ENCODE assay signal across 10 mouse cellular contexts in the genomic region with DNA sequence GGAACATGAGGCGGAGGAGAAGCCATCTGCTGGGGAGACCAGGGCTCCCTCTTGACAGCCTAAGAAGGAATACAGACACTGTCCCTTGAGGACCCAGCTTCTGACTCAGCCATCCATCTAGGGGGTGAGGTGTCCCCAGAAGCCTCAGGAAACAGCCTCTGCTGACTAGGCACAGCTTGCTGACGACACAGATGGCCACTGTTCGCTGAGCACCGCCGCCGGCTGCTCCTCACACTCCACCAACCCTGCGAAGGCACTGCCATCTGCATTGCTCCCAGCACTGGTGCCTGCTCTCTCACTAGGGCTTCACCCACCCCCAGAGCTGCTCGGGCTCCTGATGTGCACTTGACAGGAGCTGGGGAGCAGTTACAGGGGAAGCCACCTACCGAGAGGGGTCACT. TPM values are rescaled to one million over a fixed set of nuclear protein-coding genes. Genes with fewer than 3 reads are reported as not detected.
A peak's percentile ranks its signal among the peaks of the same experiment; 100 is the strongest.
DNase-seq lines count a peak whose midpoint lies in the region; ATAC-seq lines count a peak whose summit lies in the region.
"Had no signal": no experiment of that assay in that cellular context is flagged by ENCODE, and none has a peak within 500 bp of the region (broad histone marks: within the 10 kb centered on the region; RNA-seq: fewer than 3 reads in every experiment).

No protein-coding gene starts in this region.

- 54% methylated on average over 9 of the region's 9 CpGs for WGBS in forebrain, embryonic 13.5 days
- WGBS in forebrain, embryonic 11.5 days: 64% methylated on average over 9 of the region's 9 CpGs
- WGBS in neural tube, embryonic 14.5 days: 55% methylated on average over 9 of the region's 9 CpGs

- H3K4me2 ChIP-seq in forebrain, embryonic 13.5 days: no peak overlapping the region
- no peak overlapping the region for H3K4me2 ChIP-seq in forebrain, embryonic 11.5 days (ENCODE audit: low read depth, low read length, severe bottlenecking)
- H3K4me2 ChIP-seq in neural tube, embryonic 14.5 days (ENCODE audit: low read depth, low read length): no peak overlapping the region
- H3K4me2 ChIP-seq: embryonic facial prominence, embryonic 12.5 days; midbrain, embryonic 11.5 days had no signal

- peak; percentile 82 for ATAC-seq in forebrain, embryonic 13.5 days
- ATAC-seq in forebrain, embryonic 11.5 days (replicated peaks; ENCODE audit: low FRiP score): no peak
- peak; percentile 55; the same call in 1 of the 2 replicates for ATAC-seq in neural tube, embryonic 14.5 days (ENCODE audit: low read depth)
- no peak for ATAC-seq in megakaryocyte, adult 5-6 weeks (ENCODE audit: poor library complexity, severe bottlenecking)

- no peak overlapping the region for H3K4me3 ChIP-seq in forebrain, embryonic 13.5 days
- no peak overlapping the region for H3K4me3 ChIP-seq in forebrain, embryonic 11.5 days (ENCODE audit: low read depth, low read length)
- H3K4me3 ChIP-seq in neural tube, embryonic 14.5 days (ENCODE audit: low read depth, low read length): no peak overlapping the region
- H3K4me3 ChIP-seq: embryonic facial prominence, embryonic 12.5 days had no signal

- no peak overlapping the region for H3K27ac ChIP-seq in forebrain, embryonic 13.5 days
- H3K27ac ChIP-seq in forebrain, embryonic 11.5 days (ENCODE audit: low read depth, low read length): no peak overlapping the region
- H3K27ac ChIP-seq in neural tube, embryonic 14.5 days (ENCODE audit: low read depth, low read length): no peak overlapping the region
- H3K27ac ChIP-seq: embryonic facial prominence, embryonic 12.5 days had no signal

- 0 out of 2 replicates have a peak, but pooled peaks cover 6% of the 10 kb centered on the region for H3K36me3 ChIP-seq in forebrain, embryonic 13.5 days (ENCODE audit: poor library complexity, severe bottlenecking)
- no peaks in the 10 kb centered on the region for H3K36me3 ChIP-seq in forebrain, embryonic 11.5 days (ENCODE audit: control insufficient read depth, insufficient read depth, low read length)
- H3K36me3 ChIP-seq in neural tube, embryonic 14.5 days (ENCODE audit: control insufficient read depth, insufficient read depth, low read length): no peaks in the 10 kb centered on the region

- peaks cover 6% of the 10 kb centered on the region; the same call in 1 of the 2 replicates for H3K4me1 ChIP-seq in forebrain, embryonic 13.5 days
- no peaks in the 10 kb centered on the region for H3K4me1 ChIP-seq in forebrain, embryonic 11.5 days (replicated peaks; ENCODE audit: control insufficient read depth, insufficient read depth, low read length)
- H3K4me1 ChIP-seq in neural tube, embryonic 14.5 days (ENCODE audit: control insufficient read depth, insufficient read depth, low read length): no peaks in the 10 kb centered on the region

- no peaks in the 10 kb centered on the region for H3K9me3 ChIP-seq in forebrain, embryonic 13.5 days (replicated peaks)
- no peaks in the 10 kb centered on the region for H3K9me3 ChIP-seq in forebrain, embryonic 11.5 days (ENCODE audit: control insufficient read depth, low read length)
- no peaks in the 10 kb centered on the region for H3K9me3 ChIP-seq in neural tube, embryonic 14.5 days (ENCODE audit: control insufficient read depth, low read length)
- H3K9me3 ChIP-seq: embryonic facial prominence, embryonic 12.5 days had no signal

- H3K27me3 ChIP-seq in forebrain, embryonic 13.5 days: no peaks in the 10 kb centered on the region
- no peaks in the 10 kb centered on the region for H3K27me3 ChIP-seq in forebrain, embryonic 11.5 days (ENCODE audit: control insufficient read depth, insufficient read depth, low read length)
- no peaks in the 10 kb centered on the region for H3K27me3 ChIP-seq in neural tube, embryonic 14.5 days (ENCODE audit: control insufficient read depth, insufficient read depth, low read length)
- H3K27me3 ChIP-seq: embryonic facial prominence, embryonic 12.5 days had no signal

- no peak for DNase-seq in forebrain, embryonic 11.5 days (ENCODE audit: low spot score)
- DNase-seq in cerebellum, postnatal 25 days: peak; percentile 29 to 42
- peak; percentile 80 to 84 for DNase-seq in layer of hippocampus, adult 8-10 months (ENCODE audit: low spot score in 2 of 2)
- no peak for DNase-seq in spleen, postnatal 10 days (ENCODE audit: low spot score in 2 of 2)
- no peak for DNase-seq in liver

- H3K9ac ChIP-seq in forebrain, embryonic 13.5 days: no peak overlapping the region
- no peak overlapping the region for H3K9ac ChIP-seq in forebrain, embryonic 11.5 days (ENCODE audit: low read length)
- H3K9ac ChIP-seq in neural tube, embryonic 14.5 days (replicated peaks; ENCODE audit: low read depth, low read length): no peak overlapping the region
- H3K9ac ChIP-seq: embryonic facial prominence, embryonic 12.5 days had no signal

RNA-seq across cellular contexts. Expression of a gene that starts 38.5 kb away (rescaled TPM):
- polyA plus RNA-seq in forebrain, embryonic 13.5 days (2015; fragmentation: Nextera tagmentation; extraction: Ambion mirVana): 10.6 and 14.7 TPM in 2 replicates
- polyA plus RNA-seq in forebrain, embryonic 11.5 days (2014; fragmentation: Nextera tagmentation; extraction: Ambion mirVana): 6.4 and 9.7 TPM in 2 replicates
- total RNA-seq in layer of hippocampus, adult 8-10 months (2022): 1 to 10 TPM; 1.1 to 2.1 (median 1.9) TPM
- 3.2 and 4.0 TPM in 2 replicates for polyA plus RNA-seq in neural tube, embryonic 14.5 days (2014; fragmentation: Nextera tagmentation; extraction: Ambion mirVana)
- not detected in 2 replicates for total RNA-seq in megakaryocyte, adult 5-6 weeks (2015)
- total RNA-seq in megakaryocyte, adult 5-6 weeks (2017): not detected in 2 replicates

Comparison
In these comparisons a context has a peak if more than half of its experiments do, and no peak if none do; other contexts are left out.
1. ATAC-seq: peak in forebrain, embryonic 13.5 days (single experiment) and neural tube, embryonic 14.5 days (single experiment); none in forebrain, embryonic 11.5 days (single experiment) and megakaryocyte, adult 5-6 weeks (single experiment).
2. DNase-seq: peak in cerebellum, postnatal 25 days (2 of 2) and layer of hippocampus, adult 8-10 months (2 of 2); none in forebrain, embryonic 11.5 days (single experiment), spleen, postnatal 10 days (0 of 2) and liver (single experiment).